Mouse (Mus musculus) kidney, postnatal 0 days (tissue): ENCODE data around the gene Irf6. TPM values are rescaled to one million over a fixed set of nuclear protein-coding genes. Genes with fewer than 3 reads are reported as not detected.

Experiments used
- ATAC-seq: fragments of 200-750 bp; cut with Nextera tagmentation; replicated peaks from 2 replicates; pipeline ENCODE4 v1.8.0; 2017; ENCODE audit warnings: low read depth, moderate number of reproducible peaks, moderate TSS enrichment, moderate library complexity; ENCODE audit not compliant: low FRiP score
- DNase-seq: peaks from one replicate; pipeline ENCODE4 v3.0.0-alpha.2; 2016; ENCODE audit warnings: low spot score
- H3K27ac ChIP-seq: fragments of 300-500 bp; sonication (generic); 2 replicates; pipeline ENCODE4 v1.5.1; 2014; ENCODE audit warnings: mild to moderate bottlenecking
- H3K27me3 ChIP-seq: fragments of 300-500 bp; sonication (generic); 2 replicates; pipeline ENCODE4 v1.6.1; 2014; ENCODE audit warnings: low read length, mixed read lengths; ENCODE audit not compliant: insufficient read depth
- H3K36me3 ChIP-seq: fragments of 300-500 bp; sonication (generic); 2 replicates; pipeline ENCODE4 v1.6.1; 2014; ENCODE audit warnings: low read length, mixed read lengths; ENCODE audit not compliant: insufficient read depth
- H3K4me1 ChIP-seq: fragments of 300-500 bp; sonication (generic); replicated peaks from 2 replicates; pipeline ENCODE4 v1.6.1; 2014; ENCODE audit warnings: antibody characterized with exemption, low read length, mixed read lengths; ENCODE audit not compliant: insufficient read depth
- H3K4me2 ChIP-seq: fragments of 300-500 bp; sonication (generic); 2 replicates; pipeline ENCODE4 v1.6.1; 2014; ENCODE audit warnings: mild to moderate bottlenecking, low read length, moderate library complexity, mixed read lengths
- H3K4me3 ChIP-seq: fragments of 300-500 bp; sonication (generic); replicated peaks from 2 replicates; pipeline ENCODE4 v1.5.1; 2014; ENCODE audit warnings: low read depth, low read length
- H3K9ac ChIP-seq: fragments of 300-500 bp; sonication (generic); 2 replicates; pipeline ENCODE4 v1.6.1; 2014; ENCODE audit warnings: low read depth, low read length
- H3K9me3 ChIP-seq: fragments of 300-500 bp; sonication (generic); replicated peaks from 2 replicates; pipeline ENCODE4 v1.6.1; 2016; ENCODE audit warnings: low read length, inconsistent platforms, mixed read lengths
- CTCF ChIP-seq: IDR thresholded peaks from 2 replicates; pipeline ENCODE4 v1.5.1; 2016; ENCODE audit warnings: antibody characterized with exemption, low read depth, mild to moderate bottlenecking, moderate library complexity
- WGBS: fragments of 180-500 bp; shearing (Covaris S2); extraction: QIAGEN DNeasy Blood & Tissue Kit; methylation state at CpG from one replicate; pipeline ENCODE4 v1.1.7; 2014; 5-methylcytosine and 5-hydroxymethylcytosine counted together
- polyA plus RNA-seq: library from polyadenylated mRNA; unstranded; fragments of >200 nt; fragmentation: Nextera tagmentation; extraction: Ambion mirVana; gene quantifications from 2 replicates; pipeline ENCODE4 v1.2.1, GENCODE M21; 2015

Gene Irf6
- polyA plus RNA-seq, 1 experiment from 2014 or later: 17.3 TPM

- Histone ChIP-seq H3K4me3 (no peak within 1 kb of the TSS), H3K4me2 (no peak within 1 kb of the TSS), H3K4me1 (no peaks in the 10 kb centered on the region), H3K9me3 (no peaks in the 10 kb centered on the region), H3K36me3 (no peaks in the 10 kb centered on the region), H3K27ac (no peak within 1 kb of the TSS), H3K27me3 (no peaks in the 10 kb centered on the region), H3K9ac (no peak within 1 kb of the TSS)
- DNase-seq: no peak
- ATAC-seq: no peak
- TF ChIP-seq CTCF: no peak
- whole genome bisulfite sequencing: 53% methylated on average over 5 of the region's 5 CpGs
Measured at GRCm38 (mm10) chr1:193201383-193201778, 48.5 kb downstream of the Irf6 start, which contains the start of gene Traf3ip3. Gene Traf3ip3, minus strand, starts transcription at chr1:193201703.

GRCm38 (mm10) chr1:193203821-193204220 lies 50.9 kb downstream of the Irf6 start:
- H3K9me3 ChIP-seq: no peaks in the 10 kb centered on the region
- no peak overlapping the region for H3K4me2 ChIP-seq
- no peak overlapping the region for H3K27ac ChIP-seq
- no peaks in the 10 kb centered on the region for H3K36me3 ChIP-seq
- no peak for DNase-seq
- H3K4me3 ChIP-seq: no peak overlapping the region
- TF ChIP-seq CTCF: no peak
- 66% methylated on average over 2 of the region's 2 CpGs for WGBS
- no peak for ATAC-seq
- no peak overlapping the region for H3K9ac ChIP-seq
- no peaks in the 10 kb centered on the region for H3K27me3 ChIP-seq
- no peaks in the 10 kb centered on the region for H3K4me1 ChIP-seq

- no peak for DNase-seq
- Histone ChIP-seq H3K4me1 (no peaks in the 10 kb centered on the region), H3K36me3 (no peaks in the 10 kb centered on the region), H3K27me3 (no peaks in the 10 kb centered on the region), H3K4me3 (no peak overlapping the region), H3K27ac (no peak overlapping the region), H3K4me2 (no peak overlapping the region), H3K9me3 (no peaks in the 10 kb centered on the region), H3K9ac (no peak overlapping the region)
- no peak for TF ChIP-seq CTCF
- WGBS: 76% methylated on average over 2 of the region's 2 CpGs
- ATAC-seq: no peak
Measured at GRCm38 (mm10) chr1:193205431-193205830, 52.5 kb downstream of the Irf6 start.

GRCm38 (mm10) chr1:193207503-193207902 lies 54.6 kb downstream of the Irf6 start, which contains the start of gene Lamb3:
Gene Lamb3, plus strand, starts transcription at chr1:193207699.
- no peak for TF ChIP-seq CTCF
- H3K4me2 ChIP-seq: no peak within 1 kb of the TSS
- no peaks in the 10 kb centered on the region for H3K27me3 ChIP-seq
- H3K27ac ChIP-seq: no peak within 1 kb of the TSS
- DNase-seq: no peak
- no peak for ATAC-seq
- H3K36me3 ChIP-seq: no peaks in the 10 kb centered on the region
- WGBS: 79% methylated on average over 3 of the region's 3 CpGs
- H3K9ac ChIP-seq: no peak within 1 kb of the TSS
- no peaks in the 10 kb centered on the region for H3K9me3 ChIP-seq
- no peaks in the 10 kb centered on the region for H3K4me1 ChIP-seq
- no peak within 1 kb of the TSS for H3K4me3 ChIP-seq

GRCm38 (mm10) chr1:193208178-193208577 lies 55.3 kb downstream of the Irf6 start:
- DNase-seq: peak; percentile 78
- H3K9ac ChIP-seq: no peak overlapping the region
- no peak overlapping the region for H3K4me2 ChIP-seq
- WGBS: 37% methylated on average over 2 of the region's 2 CpGs
- H3K9me3 ChIP-seq: no peaks in the 10 kb centered on the region
- no peak overlapping the region for H3K4me3 ChIP-seq
- H3K4me1 ChIP-seq: no peaks in the 10 kb centered on the region
- peak; percentile 57; the same call in 1 of the 2 replicates for ATAC-seq
- H3K36me3 ChIP-seq: no peaks in the 10 kb centered on the region
- no peaks in the 10 kb centered on the region for H3K27me3 ChIP-seq
- no peak overlapping the region for H3K27ac ChIP-seq
- TF ChIP-seq CTCF: peak; percentile 87

GRCm38 (mm10) chr1:193211371-193211770 lies 58.5 kb downstream of the Irf6 start:
- ATAC-seq: no peak
- H3K9ac ChIP-seq: no peak overlapping the region

GRCm38 (mm10) chr1:193214053-193214452 lies 61.1 kb downstream of the Irf6 start:
- Histone ChIP-seq H3K4me1 (no peaks in the 10 kb centered on the region), H3K27ac (no peak overlapping the region), H3K9me3 (no peaks in the 10 kb centered on the region), H3K4me2 (no peak overlapping the region), H3K27me3 (no peaks in the 10 kb centered on the region), H3K4me3 (no peak overlapping the region), H3K9ac (no peak overlapping the region), H3K36me3 (no peaks in the 10 kb centered on the region)
- 70% methylated on average over 5 of the region's 5 CpGs for WGBS
- TF ChIP-seq CTCF: no peak
- DNase-seq: no peak
- ATAC-seq: no peak

More at GRCm38 (mm10) chr1:193211371-193211770, 58.5 kb downstream of the Irf6 start:
- no peaks in the 10 kb centered on the region for H3K9me3 ChIP-seq
- no peaks in the 10 kb centered on the region for H3K27me3 ChIP-seq
- TF ChIP-seq CTCF: no peak
- H3K36me3 ChIP-seq: no peaks in the 10 kb centered on the region
- H3K4me3 ChIP-seq: no peak overlapping the region
- no peak for DNase-seq
- H3K27ac ChIP-seq: no peak overlapping the region
- no peaks in the 10 kb centered on the region for H3K4me1 ChIP-seq
- 75% methylated on average over 5 of the region's 5 CpGs for WGBS
- no peak overlapping the region for H3K4me2 ChIP-seq
